Mouse (Mus musculus) megakaryocyte-erythroid progenitor cell, adult 5 weeks (primary cell): ENCODE data around the gene Srcap. TPM values are rescaled to one million over a fixed set of nuclear protein-coding genes. Genes with fewer than 3 reads are reported as not detected.

ENCODE experiments used
- polyA plus RNA-seq: library from polyadenylated mRNA; stranded (reverse); fragments of >175 nt; gene quantifications from 2 replicates; pipeline ENCODE4 v1.2.3, GENCODE M21; 2012

The Srcap gene
- polyA plus RNA-seq, result 35.3 and 51.2 TPM in 2 replicates

DNA sequence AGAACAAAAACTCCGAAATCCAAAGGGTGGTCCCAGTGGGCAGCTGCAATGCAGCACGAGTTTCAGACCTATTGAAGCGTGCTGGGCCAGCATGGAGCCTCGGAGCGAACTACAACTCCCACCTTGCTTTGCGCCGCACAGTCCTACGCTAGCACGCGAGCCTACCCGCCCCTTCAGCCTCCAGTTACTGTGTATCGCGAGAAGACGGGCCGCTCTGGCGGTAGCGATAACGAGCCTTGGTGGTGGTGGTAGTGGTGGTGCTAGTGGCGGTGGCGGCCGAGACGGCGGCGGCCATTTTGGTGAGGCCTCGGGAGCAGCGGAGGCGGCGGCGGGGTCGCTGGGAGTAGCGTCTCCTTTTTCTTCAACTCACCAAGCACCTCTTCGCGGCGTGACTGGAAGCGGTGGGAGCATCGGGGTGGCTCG lies at the start of gene Srcap:
Gene Srcap, plus strand, starts transcription at position 176 of the 423 bp plus-strand sequence.

DNA sequence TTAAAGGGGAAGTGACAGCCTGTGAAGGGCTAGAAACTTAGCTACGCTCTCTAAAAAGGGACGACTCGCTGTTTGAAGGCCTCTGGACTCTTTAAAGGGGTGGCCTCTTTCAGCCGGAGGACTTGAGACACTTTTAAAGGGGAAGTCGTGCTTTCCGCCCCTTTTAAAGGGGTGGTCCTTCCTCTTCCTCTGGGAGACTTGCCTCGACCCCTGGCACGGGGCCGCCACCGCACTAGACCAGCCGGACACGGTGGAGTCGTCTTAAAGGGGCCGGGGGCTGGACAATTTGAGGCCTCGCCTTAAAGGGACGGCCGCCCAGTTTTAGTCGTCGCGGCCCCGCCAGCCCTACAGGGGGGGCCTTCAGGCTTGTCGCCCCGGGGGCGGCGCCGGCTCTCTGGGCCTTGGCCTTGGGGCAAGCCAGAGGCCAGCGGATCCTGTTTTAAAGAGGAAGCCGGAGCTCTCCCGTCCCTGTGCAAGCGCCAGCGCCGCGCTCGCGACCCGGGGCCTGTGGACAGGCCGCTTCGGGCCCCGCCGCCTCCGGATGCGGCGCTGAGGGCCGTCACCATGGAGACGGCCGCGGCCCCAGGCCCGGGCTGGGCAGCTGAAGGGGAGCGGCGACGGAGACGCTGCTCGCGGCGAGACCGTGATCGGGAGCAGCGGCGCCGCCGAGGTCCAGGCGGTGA lies 33.0 kb upstream of the Srcap start, which contains the start of gene Fbrs:
Gene Fbrs, plus strand, starts transcription at position 565 of the 683 bp plus-strand sequence.

DNA sequence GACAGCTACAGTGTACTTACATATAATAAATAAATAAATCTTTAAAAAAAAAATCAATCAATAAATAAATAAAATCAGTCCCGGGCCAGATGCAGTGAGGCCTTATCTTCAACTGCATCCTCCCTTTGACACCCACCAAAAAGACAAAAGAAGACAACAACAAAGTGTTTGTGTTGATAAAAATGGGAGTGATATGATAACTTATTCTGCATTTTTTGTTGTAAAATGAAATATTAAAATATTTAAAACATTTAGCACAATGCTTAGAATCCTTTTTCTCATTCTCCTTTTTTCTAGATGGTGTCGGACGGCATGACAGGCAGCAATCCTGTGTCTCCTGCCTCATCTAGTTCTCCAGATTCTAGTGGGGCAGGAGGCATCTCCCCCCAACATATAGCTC lies 7.5 kb downstream of the Srcap start, which contains the start of gene Gm42715:
Gene Gm42715, plus strand, starts transcription at position 301 of the 400 bp plus-strand sequence.

DNA sequence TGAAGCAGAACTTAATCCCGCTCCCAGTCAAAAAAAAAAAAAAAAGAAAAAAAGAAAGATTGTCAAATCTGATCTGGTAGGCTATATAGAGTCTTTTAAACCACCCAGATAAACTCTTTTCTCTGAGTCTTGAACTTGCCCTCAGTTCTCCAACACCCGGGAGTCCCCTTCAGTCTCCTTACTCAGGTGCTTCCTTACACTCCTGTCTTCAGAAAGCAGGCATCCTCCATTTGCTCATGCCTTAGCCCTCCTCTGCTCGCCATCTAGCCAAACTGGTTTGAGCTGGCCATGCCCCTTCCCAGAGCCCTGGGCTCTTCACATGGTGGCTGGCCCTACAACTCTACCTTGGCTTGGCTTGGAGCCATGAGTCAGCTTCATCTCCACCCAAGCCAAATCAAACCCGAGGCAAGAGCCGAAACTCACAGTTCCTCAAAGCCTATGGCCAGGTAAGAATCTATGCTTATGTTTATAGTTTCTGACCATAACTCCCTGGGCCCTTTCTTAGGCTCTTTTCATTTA lies 49.6 kb downstream of the Srcap start, which contains the start of gene Tmem265:
Gene Tmem265, plus strand, starts transcription at position 51 of the 519 bp plus-strand sequence.

DNA sequence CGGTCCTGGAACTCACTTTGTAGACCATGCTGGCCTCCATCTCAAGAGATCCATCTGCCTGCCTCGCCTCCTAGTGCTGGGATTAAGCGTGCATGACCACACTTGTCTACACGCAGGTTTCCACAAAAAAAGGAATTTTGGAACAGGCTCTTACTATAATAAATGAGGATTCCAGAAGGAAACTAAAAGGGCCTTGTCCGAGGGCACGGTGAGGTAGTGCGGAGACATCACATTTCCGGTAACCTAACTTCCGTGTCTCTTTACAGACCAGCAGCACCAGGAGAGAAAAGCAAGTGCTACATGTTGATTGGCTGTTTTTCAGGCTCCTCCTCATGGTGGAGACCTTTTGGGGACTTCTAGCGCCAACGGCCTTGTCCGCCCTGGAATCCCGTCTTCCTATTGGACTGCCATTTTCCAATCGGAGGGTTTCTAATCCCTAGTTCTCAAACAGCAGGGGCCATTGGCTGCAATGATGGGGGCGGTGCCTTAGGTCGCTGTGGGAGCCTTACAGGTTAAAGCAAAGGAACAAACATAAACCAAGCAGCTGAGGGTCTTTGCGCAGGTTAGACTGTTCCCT lies 61.2 kb downstream of the Srcap start, which contains the start of gene Phkg2:
Gene Phkg2, plus strand, starts transcription at position 446 of the 577 bp plus-strand sequence.

DNA sequence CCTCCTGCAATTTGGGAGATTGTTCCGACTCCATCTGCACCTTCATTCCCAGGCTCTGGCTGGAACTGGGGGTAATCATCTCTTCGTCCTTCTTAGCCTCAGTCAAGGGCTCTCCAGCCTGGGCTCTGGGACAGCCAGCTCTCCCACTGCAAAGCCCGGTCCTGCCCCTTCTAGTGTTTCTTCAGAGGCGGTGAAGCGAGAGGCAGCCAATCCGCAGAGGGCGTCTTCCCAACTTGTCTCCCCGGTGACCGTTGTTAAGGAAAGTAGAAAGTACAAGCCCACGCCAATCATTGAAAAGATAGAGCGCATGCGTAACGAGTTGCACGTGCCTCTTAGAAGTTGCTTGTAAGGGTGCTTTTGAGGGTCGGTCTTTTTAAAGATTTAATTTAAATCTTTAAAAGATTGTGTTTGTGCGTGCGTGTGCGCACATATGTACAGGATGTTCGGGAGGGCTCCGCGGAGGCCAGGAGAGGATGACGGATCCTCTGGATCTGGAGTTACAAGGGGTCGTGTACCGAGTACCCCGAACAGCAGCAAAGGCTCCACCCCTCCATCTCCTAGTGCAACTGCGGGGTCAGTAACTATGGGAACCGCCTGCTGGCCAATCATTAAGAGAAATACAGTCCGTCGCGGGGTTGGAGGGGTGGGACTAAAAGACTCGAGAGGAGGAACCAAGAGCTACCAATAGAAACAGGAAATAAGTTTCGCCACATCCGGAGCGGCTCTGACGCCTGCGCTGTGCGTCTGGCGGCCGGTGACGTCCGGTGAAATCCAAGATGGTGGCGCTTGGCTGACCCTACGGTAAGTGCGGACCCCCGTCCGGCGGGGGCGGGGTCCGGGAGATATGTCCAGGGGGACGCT lies 76.5 kb downstream of the Srcap start, which contains the start of the genes Ccdc189 and Rnf40:
Gene Ccdc189, minus strand, starts transcription at position 585 of the 861 bp plus-strand sequence.
Gene Rnf40, plus strand, starts transcription at position 757 of the 861 bp plus-strand sequence.

Other genes with a start within 250 kb of the Srcap start
- 27.0 and 35.1 TPM in 2 replicates for gene Sephs2, start 237.9 kb upstream of the Srcap start, polyA plus RNA-seq
- 25.1 and 29.6 TPM in 2 replicates for gene Itgal, start 215.7 kb upstream of the Srcap start, polyA plus RNA-seq
- gene Zfp768, start 166.4 kb upstream of the Srcap start, polyA plus RNA-seq, result 29.2 and 33.9 TPM in 2 replicates
- 5.6 and 7.2 TPM in 2 replicates for gene Zfp747, start 135.9 kb upstream of the Srcap start, polyA plus RNA-seq
- gene 9130019O22Rik, start 124.8 kb upstream of the Srcap start, polyA plus RNA-seq, result 0.43 and 0.74 TPM in 2 replicates
- 8.6 and 11.3 TPM in 2 replicates for gene E430018J23Rik, start 118.4 kb upstream of the Srcap start, polyA plus RNA-seq
- gene Zfp764, start 105.2 kb upstream of the Srcap start, polyA plus RNA-seq, result 1.5 and 1.8 TPM in 2 replicates
- gene Zfp688, start 89.9 kb upstream of the Srcap start, polyA plus RNA-seq, result 11.3 and 11.9 TPM in 2 replicates
- gene Zfp689, start 62.8 kb upstream of the Srcap start, polyA plus RNA-seq, result 11.6 and 13.2 TPM in 2 replicates
- gene Prr14, start 52.4 kb upstream of the Srcap start, polyA plus RNA-seq, result 92.8 and 98.3 TPM in 2 replicates
- 625 and 719 TPM in 2 replicates for gene Fbrs, start 32.8 kb upstream of the Srcap start, polyA plus RNA-seq
- 30.8 and 43.6 TPM in 2 replicates for gene Gm42715, start 7.6 kb downstream of the Srcap start, polyA plus RNA-seq
- gene Tmem265, start 49.4 kb downstream of the Srcap start, polyA plus RNA-seq, result 1.3 and 2.0 TPM in 2 replicates
- 75.3 and 94.9 TPM in 2 replicates for gene Phkg2, start 61.4 kb downstream of the Srcap start, polyA plus RNA-seq
- 2.8 and 5.3 TPM in 2 replicates for gene Ccdc189, start 76.6 kb downstream of the Srcap start, polyA plus RNA-seq
- 51.4 and 68.4 TPM in 2 replicates for gene Rnf40, start 76.8 kb downstream of the Srcap start, polyA plus RNA-seq
- gene Zfp629, start 103.8 kb downstream of the Srcap start, polyA plus RNA-seq, result 22.5 and 24.1 TPM in 2 replicates
- gene Bcl7c, start 196.9 kb downstream of the Srcap start, polyA plus RNA-seq, result 698 and 704 TPM in 2 replicates
- gene Ctf1, start 200.8 kb downstream of the Srcap start, polyA plus RNA-seq, result 2.2 and 3.6 TPM in 2 replicates
- not detected in 2 replicates for gene Ctf2, start 220.2 kb downstream of the Srcap start, polyA plus RNA-seq
- gene Fbxl19, start 232.6 kb downstream of the Srcap start, polyA plus RNA-seq, result 85.5 and 100 TPM in 2 replicates